Comparison of ENCODE assay signal across 8 mouse cellular contexts in the genomic region with DNA sequence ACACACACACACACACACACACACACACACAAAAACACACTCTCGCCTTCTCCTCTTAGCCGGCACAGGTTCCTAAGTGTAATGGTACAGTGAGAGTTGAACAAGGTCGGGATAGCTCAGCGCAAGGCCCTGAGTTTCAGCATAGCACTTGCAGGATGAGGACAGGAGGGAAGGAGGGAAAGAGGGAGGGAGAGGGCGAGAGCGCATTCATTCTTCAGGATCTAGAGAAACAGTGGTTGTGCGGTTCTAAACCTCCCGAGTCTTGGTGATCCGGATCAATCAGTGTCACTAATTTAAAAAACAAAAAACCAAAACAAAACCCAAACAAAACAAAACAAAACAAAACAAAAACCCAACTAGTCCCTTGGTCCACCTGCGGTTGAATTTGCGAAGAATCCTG. TPM values are rescaled to one million over a fixed set of nuclear protein-coding genes. Genes with fewer than 3 reads are reported as not detected.
DNase-seq lines count a peak whose midpoint lies in the region; ATAC-seq and TF ChIP-seq lines count a peak whose summit lies in the region.

No protein-coding gene starts in this region.

- peaks cover 4% of the 10 kb centered on the region; the same call in 1 of the 2 replicates for H3K4me1 ChIP-seq in cerebellum, adult 2 months (ENCODE audit: control insufficient read depth, insufficient read depth, low read length)
- H3K4me1 ChIP-seq in lung, postnatal 0 days (ENCODE audit: insufficient read depth, low read depth, low read length): peaks cover 2% of the 10 kb centered on the region; the same call in 1 of the 2 replicates
- H3K4me1 ChIP-seq in limb, embryonic 14.5 days (ENCODE audit: control insufficient read depth, insufficient read depth, low read length): no peaks in the 10 kb centered on the region; the same call in 1 of the 2 replicates
- peaks cover 10% of the 10 kb centered on the region for H3K4me1 ChIP-seq in stomach, embryonic 14.5 days (ENCODE audit: control insufficient read depth, insufficient read depth, low read length)

- H3K4me2 ChIP-seq in lung, postnatal 0 days (replicated peaks; ENCODE audit: low read depth, low read length): peak overlapping the region; percentile 70
- peak overlapping the region; percentile 91 for H3K4me2 ChIP-seq in limb, embryonic 14.5 days (replicated peaks; ENCODE audit: low read depth, low read length, severe bottlenecking)
- peak overlapping the region; percentile 96 for H3K4me2 ChIP-seq in stomach, embryonic 14.5 days (replicated peaks; ENCODE audit: low read depth, low read length)

- ATAC-seq in cerebellum, adult (ENCODE audit: insufficient number of reproducible peaks, low FRiP score, low TSS enrichment): no peak
- no peak for ATAC-seq in lung, postnatal 0 days
- no peak for ATAC-seq in limb, embryonic 14.5 days (ENCODE audit: low FRiP score, low read depth)
- ATAC-seq in stomach, embryonic 14.5 days (ENCODE audit: insufficient number of reproducible peaks, insufficient read depth, low FRiP score, low read depth): no peak
- no peak for ATAC-seq in erythroblast, adult 5-6 weeks (replicated peaks; ENCODE audit: low FRiP score, poor library complexity, severe bottlenecking)

- H3K27ac ChIP-seq in cerebellum, adult 2 months (ENCODE audit: insufficient read depth, low read length): no peak overlapping the region
- no peak overlapping the region for H3K27ac ChIP-seq in lung, postnatal 0 days (ENCODE audit: low read length)
- H3K27ac ChIP-seq in limb, embryonic 14.5 days (replicated peaks; ENCODE audit: low read depth, low read length): no peak overlapping the region
- no peak overlapping the region for H3K27ac ChIP-seq in stomach, embryonic 14.5 days (ENCODE audit: low read length)

- no peak for TF ChIP-seq CTCF in cerebellum, adult 2 months (IDR thresholded peaks at IDR 0.05; ENCODE audit: borderline replicate concordance, insufficient read depth, low read depth, low read length)
- no peak for TF ChIP-seq CTCF in lung, postnatal 0 days (IDR thresholded peaks at IDR 0.05)

- no peak for TF ChIP-seq EP300 in lung, postnatal 0 days (IDR thresholded peaks at IDR 0.05)

- peaks cover 5% of the 10 kb centered on the region; the same call in 1 of the 2 replicates for H3K27me3 ChIP-seq in cerebellum, adult 2 months (ENCODE audit: control insufficient read depth, insufficient read depth, low read length)
- peaks cover 26% of the 10 kb centered on the region for H3K27me3 ChIP-seq in lung, postnatal 0 days (replicated peaks; ENCODE audit: insufficient read depth, low read length)
- peaks cover 48% of the 10 kb centered on the region for H3K27me3 ChIP-seq in limb, embryonic 14.5 days (ENCODE audit: control insufficient read depth, insufficient read depth, low read length)
- H3K27me3 ChIP-seq in stomach, embryonic 14.5 days (ENCODE audit: control insufficient read depth, insufficient read depth, low read length): peaks cover 27% of the 10 kb centered on the region

- no peak for TF ChIP-seq POLR2A in cerebellum, adult 2 months (IDR thresholded peaks at IDR 0.05; ENCODE audit: borderline replicate concordance, insufficient read depth, low read length)
- no peak for TF ChIP-seq POLR2A in limb, embryonic 14.5 days (IDR thresholded peaks at IDR 0.05; ENCODE audit: borderline replicate concordance, extremely low read depth, insufficient read depth, insufficient read length)

- no peaks in the 10 kb centered on the region for H3K9me3 ChIP-seq in lung, postnatal 0 days (ENCODE audit: low read length)
- no peaks in the 10 kb centered on the region for H3K9me3 ChIP-seq in limb, embryonic 14.5 days (ENCODE audit: control insufficient read depth, low read length)
- no peaks in the 10 kb centered on the region for H3K9me3 ChIP-seq in stomach, embryonic 14.5 days (ENCODE audit: control insufficient read depth, low read depth, low read length)

- 35% methylated on average over 11 of the region's 11 CpGs for WGBS in cerebellum, adult 2 months
- WGBS in lung, postnatal 0 days: 12% methylated on average over 11 of the region's 11 CpGs
- 4% methylated on average over 11 of the region's 11 CpGs for WGBS in limb, embryonic 14.5 days
- 5% methylated on average over 11 of the region's 11 CpGs for WGBS in stomach, embryonic 14.5 days

- H3K4me3 ChIP-seq in cerebellum, adult 2 months (replicated peaks; ENCODE audit: insufficient read depth, low read depth, low read length): peak overlapping the region; percentile 32
- H3K4me3 ChIP-seq in lung, postnatal 0 days (ENCODE audit: low read depth, low read length): peak overlapping the region; percentile 39; the same call in 1 of the 2 replicates
- peak overlapping the region; percentile 47 for H3K4me3 ChIP-seq in limb, embryonic 14.5 days (replicated peaks; ENCODE audit: low read length)
- H3K4me3 ChIP-seq in stomach, embryonic 14.5 days (ENCODE audit: low read depth, low read length): peak overlapping the region; percentile 49

- no peak overlapping the region for H3K9ac ChIP-seq in lung, postnatal 0 days (replicated peaks; ENCODE audit: low read depth)
- no peak overlapping the region for H3K9ac ChIP-seq in limb, embryonic 14.5 days (ENCODE audit: low read depth, low read length, severe bottlenecking)
- no peak overlapping the region for H3K9ac ChIP-seq in stomach, embryonic 14.5 days (replicated peaks; ENCODE audit: low read depth, low read length)

- DNase-seq in cerebellum, adult 2 months: no peak
- DNase-seq in lung, postnatal 0 days (ENCODE audit: low spot score): peak; percentile 22
- DNase-seq in lung, adult 18-20 months: no peak
- no peak for DNase-seq in limb, embryonic 14.5 days (ENCODE audit: low spot score)
- DNase-seq in cerebellum, postnatal 4 days (ENCODE audit: low spot score in 2 of 2): no peak

- H3K36me3 ChIP-seq in lung, postnatal 0 days (ENCODE audit: insufficient read depth, low read length): no peaks in the 10 kb centered on the region
- no peaks in the 10 kb centered on the region for H3K36me3 ChIP-seq in limb, embryonic 14.5 days (ENCODE audit: control insufficient read depth, insufficient read depth, low read length)
- no peaks in the 10 kb centered on the region for H3K36me3 ChIP-seq in stomach, embryonic 14.5 days (ENCODE audit: control insufficient read depth, insufficient read depth, low read length)

RNA-seq across cellular contexts. Expression of a gene that starts 0.5 kb away (rescaled TPM):
- polyA plus RNA-seq in cerebellum, adult 2 months (2012; rRNA removed): 7.4 and 8.1 TPM in 2 replicates
- polyA plus RNA-seq in lung, postnatal 0 days (2015; fragmentation: Nextera tagmentation; extraction: Ambion mirVana): 0.05 and 0.19 TPM in 2 replicates
- polyA plus RNA-seq in limb, embryonic 14.5 days (2012; rRNA removed): 0.04 and 0.11 TPM in 2 replicates
- polyA plus RNA-seq in limb, embryonic 14.5 days (2014; fragmentation: Nextera tagmentation; extraction: Ambion mirVana): 0.11 TPM in 1 of 2 replicates, not detected in the other
- polyA plus RNA-seq in stomach, embryonic 14.5 days (2014; fragmentation: Nextera tagmentation; extraction: Ambion mirVana): not detected in 2 replicates
- total RNA-seq in erythroblast, adult 5-6 weeks (2015; ENCODE audit: low replicate concordance): not detected in 2 replicates
- 0.14 TPM in 1 of 2 replicates, not detected in the other for total RNA-seq in erythroblast, adult 5-6 weeks (2017; ENCODE audit: low replicate concordance)
